Mouse (Mus musculus) stomach, embryonic 14.5 days (tissue): Measurements from ENCODE around the gene Srd5a1. TPM values are rescaled to one million over a fixed set of nuclear protein-coding genes. Genes with fewer than 3 reads are reported as not detected.

Experiments
- polyA plus RNA-seq: library from polyadenylated mRNA; unstranded; fragments of >200 nt; fragmentation: Nextera tagmentation; extraction: Ambion mirVana; gene quantifications from 2 replicates; pipeline ENCODE4 v1.2.1, GENCODE M21; 2014

Srd5a1 gene
- polyA plus RNA-seq, 1 experiment from 2014 or later: 35.3 TPM

Other genes starting within 250 kb of the Srd5a1 start
- gene Nsun2, start 77.7 kb downstream of the Srd5a1 start, polyA plus RNA-seq: 110 and 116 TPM in 2 replicates
- 7.9 and 8.8 TPM in 2 replicates for gene Tent4a, start 76.8 kb downstream of the Srd5a1 start, polyA plus RNA-seq
- gene Ube2ql1, start 128.4 kb upstream of the Srd5a1 start, polyA plus RNA-seq: 0.17 and 0.31 TPM in 2 replicates
- gene Med10, start 191.0 kb upstream of the Srd5a1 start, polyA plus RNA-seq: 134 and 136 TPM in 2 replicates